In the genomic region with DNA sequence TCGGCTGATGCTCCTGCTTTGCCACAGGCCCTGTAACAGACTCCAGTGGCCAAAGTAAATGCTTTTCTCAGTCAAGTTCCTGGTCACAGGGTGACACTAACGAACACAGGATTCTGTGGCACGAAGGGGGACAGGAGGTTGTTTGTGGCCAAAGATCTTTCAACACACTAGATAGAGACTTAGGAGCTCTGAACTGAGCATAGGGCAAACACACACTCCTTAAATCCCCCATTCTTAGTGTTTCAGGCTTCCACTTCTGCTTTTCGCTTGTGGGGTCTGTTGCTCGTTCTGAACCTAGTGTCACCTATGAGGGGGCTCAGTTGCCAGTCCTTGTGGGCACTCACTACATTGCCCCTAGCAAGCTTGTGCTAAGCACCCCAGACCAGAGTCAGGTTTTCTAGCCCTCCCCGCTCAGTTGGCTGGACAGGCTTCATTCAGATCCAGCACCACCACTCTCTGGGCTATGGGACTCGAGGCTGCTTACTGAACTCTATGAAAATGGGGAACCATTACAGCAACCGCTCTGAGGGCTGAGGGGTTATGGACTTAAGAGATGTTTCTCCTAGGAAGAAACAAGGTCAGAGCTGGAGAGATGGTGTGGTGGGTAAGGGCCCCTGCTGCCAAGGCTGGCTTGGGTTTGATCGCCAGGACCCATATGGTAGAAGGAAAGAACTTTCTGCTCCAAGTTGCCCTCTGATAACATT, we compare ENCODE assay signal across 10 mouse cellular contexts. TPM values are rescaled to one million over a fixed set of nuclear protein-coding genes. Genes with fewer than 3 reads are reported as not detected.
DNase-seq lines count a peak whose midpoint lies in the region; ATAC-seq and TF ChIP-seq lines count a peak whose summit lies in the region.
"Had no signal": no experiment of that assay in that cellular context is flagged by ENCODE, and none has a peak within 500 bp of the region (broad histone marks: within the 10 kb centered on the region; RNA-seq: fewer than 3 reads in every experiment).

No protein-coding gene starts in this region.

- no peak for TF ChIP-seq EP300 in heart, adult 2 months (IDR thresholded peaks at IDR 0.05; ENCODE audit: insufficient read depth, low read depth, low read length)

- no peaks in the 10 kb centered on the region for H3K36me3 ChIP-seq in heart, adult 2 months (ENCODE audit: control insufficient read depth, insufficient read depth, low read length)
- no peaks in the 10 kb centered on the region for H3K36me3 ChIP-seq in lung, embryonic 16.5 days (ENCODE audit: control insufficient read depth, insufficient read depth, low read length)
- H3K36me3 ChIP-seq in intestine, postnatal 0 days (ENCODE audit: control insufficient read depth, insufficient read depth) = no peaks in the 10 kb centered on the region
- H3K36me3 ChIP-seq in splenic B cell, adult 2 months (ENCODE audit: control insufficient read depth, insufficient read depth, low read length, poor library complexity, severe bottlenecking) = no peaks in the 10 kb centered on the region

- no peak for TF ChIP-seq POLR2A in heart, adult 2 months (IDR thresholded peaks at IDR 0.05; ENCODE audit: insufficient read depth, low read depth, low read length)

- no peak overlapping the region for H3K9ac ChIP-seq in heart, adult 2 months (ENCODE audit: low read depth, low read length)
- peak overlapping the region; percentile 36; the same call in 1 of the 2 replicates for H3K9ac ChIP-seq in lung, embryonic 16.5 days (ENCODE audit: low read length)
- H3K9ac ChIP-seq in intestine, postnatal 0 days (ENCODE audit: low read depth, low read length) = no peak overlapping the region
- H3K9ac ChIP-seq: limb, embryonic 12.5 days had no signal

- WGBS in heart, adult 2 months = 68% methylated on average over 9 of the region's 9 CpGs
- WGBS in lung, embryonic 16.5 days = 78% methylated on average over 9 of the region's 9 CpGs
- 90% methylated on average over 9 of the region's 9 CpGs for WGBS in intestine, postnatal 0 days

- peaks cover 20% of the 10 kb centered on the region for H3K4me1 ChIP-seq in heart, adult 2 months (ENCODE audit: control insufficient read depth, insufficient read depth, low read length)
- peaks cover 48% of the 10 kb centered on the region for H3K4me1 ChIP-seq in lung, embryonic 16.5 days (replicated peaks; ENCODE audit: control insufficient read depth, insufficient read depth, low read length)
- peaks cover 6% of the 10 kb centered on the region; the same call in 1 of the 2 replicates for H3K4me1 ChIP-seq in intestine, postnatal 0 days (replicated peaks; ENCODE audit: control insufficient read depth, insufficient read depth, low read length)

- peak overlapping the region; percentile 56; the same call in 1 of the 2 replicates for H3K4me2 ChIP-seq in lung, embryonic 16.5 days (ENCODE audit: low read depth, low read length)
- no peak overlapping the region for H3K4me2 ChIP-seq in intestine, postnatal 0 days (replicated peaks; ENCODE audit: low read depth)
- H3K4me2 ChIP-seq: limb, embryonic 12.5 days had no signal

- no peaks in the 10 kb centered on the region for H3K9me3 ChIP-seq in lung, embryonic 16.5 days (ENCODE audit: control insufficient read depth, low read length)
- H3K9me3 ChIP-seq in intestine, postnatal 0 days (ENCODE audit: control insufficient read depth) = no peaks in the 10 kb centered on the region
- H3K9me3 ChIP-seq: limb, embryonic 12.5 days had no signal

- peak overlapping the region; percentile 84 for H3K27ac ChIP-seq in heart, adult 2 months
- peak overlapping the region; percentile 84 for H3K27ac ChIP-seq in lung, embryonic 16.5 days (ENCODE audit: low read length)
- 0 out of 2 replicates have a peak overlapping the region, but pooled peaks have one; percentile 15 for H3K27ac ChIP-seq in intestine, postnatal 0 days (ENCODE audit: low read depth, low read length)

- no peak for ATAC-seq in lung, embryonic 16.5 days (ENCODE audit: low read depth)
- ATAC-seq in intestine, postnatal 0 days = no peak

- H3K27me3 ChIP-seq in heart, adult 2 months (ENCODE audit: control insufficient read depth, insufficient read depth, low read length) = no peaks in the 10 kb centered on the region
- no peaks in the 10 kb centered on the region for H3K27me3 ChIP-seq in lung, embryonic 16.5 days (ENCODE audit: control insufficient read depth, insufficient read depth, low read depth, low read length)
- peaks cover 29% of the 10 kb centered on the region for H3K27me3 ChIP-seq in intestine, postnatal 0 days (replicated peaks; ENCODE audit: control insufficient read depth, insufficient read depth, low read length)
- no peaks in the 10 kb centered on the region for H3K27me3 ChIP-seq in splenic B cell, adult 2 months (ENCODE audit: control insufficient read depth, insufficient read depth, low read length, poor library complexity, severe bottlenecking)
- H3K27me3 ChIP-seq: limb, embryonic 12.5 days had no signal

- 0 out of 2 replicates have a peak, but pooled peaks cover 1% of the 10 kb centered on the region for H3K79me2 ChIP-seq in heart, adult 2 months (replicated peaks; ENCODE audit: control insufficient read depth, insufficient read depth, low read length)

- intact Hi-C loops in heart, adult 2 months (cut with DNase I) = no loop called here

- TF ChIP-seq CTCF in heart, adult 2 months (IDR thresholded peaks at IDR 0.05) = no peak
- TF ChIP-seq CTCF in intestine, postnatal 0 days (IDR thresholded peaks at IDR 0.05; ENCODE audit: low read depth) = no peak

- no peak for DNase-seq in heart, adult 2 months
- no peak for DNase-seq in heart, adult 11 months
- no peak for DNase-seq in lung, adult 18-20 months
- DNase-seq in splenic B cell, adult 2 months (ENCODE audit: low read depth, low spot score) = peak; percentile 34
- DNase-seq in gastrocnemius, adult 18-20 months (ENCODE audit: low spot score) = no peak
- DNase-seq in natural killer cell, adult 2 months (ENCODE audit: low spot score in 2 of 2) = no peak
- DNase-seq: gastrocnemius, postnatal 25 days had no signal

- H3K4me3 ChIP-seq in heart, adult 2 months = no peak overlapping the region
- no peak overlapping the region for H3K4me3 ChIP-seq in lung, embryonic 16.5 days (ENCODE audit: low read length)
- H3K4me3 ChIP-seq in intestine, postnatal 0 days (ENCODE audit: low read depth, low read length) = no peak overlapping the region
- H3K4me3 ChIP-seq: limb, embryonic 12.5 days had no signal

RNA-seq across cellular contexts. Expression of a gene that starts 16.6 kb away (rescaled TPM):
- 10 to 100 TPM; 45.9 to 57.6 TPM for total RNA-seq in heart, adult 2 months (2021)
- 21.4 and 27.5 TPM in 2 replicates for polyA plus RNA-seq in heart, adult 2 months (2012; rRNA removed)
- polyA plus RNA-seq in lung, embryonic 16.5 days (2015; fragmentation: Nextera tagmentation; extraction: Ambion mirVana) = 65.9 and 70.8 TPM in 2 replicates
- polyA plus RNA-seq in intestine, postnatal 0 days (2015; fragmentation: Nextera tagmentation; extraction: Ambion mirVana) = 10.1 and 10.8 TPM in 2 replicates
- total RNA-seq in gastrocnemius, adult 18-20 months (2021) = 10 to 100 TPM; 14.9 to 17.8 TPM

RNA-seq across cellular contexts. Expression of a gene that starts 39.7 kb away (rescaled TPM):
- 10 to 100 TPM; 88.2 to 95.3 TPM for total RNA-seq in heart, adult 2 months (2021)
- 60.3 and 117 TPM in 2 replicates for polyA plus RNA-seq in heart, adult 2 months (2012; rRNA removed)
- polyA plus RNA-seq in lung, embryonic 16.5 days (2015; fragmentation: Nextera tagmentation; extraction: Ambion mirVana) = 123 and 125 TPM in 2 replicates
- polyA plus RNA-seq in intestine, postnatal 0 days (2015; fragmentation: Nextera tagmentation; extraction: Ambion mirVana) = 82.6 and 95.3 TPM in 2 replicates
- 10 to 100 TPM; 35.2 to 39.3 TPM for total RNA-seq in gastrocnemius, adult 18-20 months (2021)

Comparison
In these comparisons a context has a peak if more than half of its experiments do, and no peak if none do; other contexts are left out.
1. H3K27ac ChIP-seq: peak in every context shown above with its lines; median percentile 84 in heart, adult 2 months; 84 in lung, embryonic 16.5 days; 15 in intestine, postnatal 0 days.